Mouse (Mus musculus) bone marrow, adult 2 months (tissue): ENCODE measurements around the gene Tcf12.

Experiments
- CTCF ChIP-seq: fragments of 200-500 bp; IDR thresholded peaks from 2 replicates; pipeline ENCODE4 v1.5.1; 2011; ENCODE audit warnings: low read length, control low read depth; ENCODE audit not compliant: control insufficient read depth, insufficient read depth
- POLR2A ChIP-seq: fragments of 200-500 bp; IDR thresholded peaks from 2 replicates; pipeline ENCODE4 v1.6.1; 2011; ENCODE audit warnings: low read depth, mild to moderate bottlenecking, control low read depth, low read length, borderline replicate concordance; ENCODE audit not compliant: control insufficient read depth

DNA sequence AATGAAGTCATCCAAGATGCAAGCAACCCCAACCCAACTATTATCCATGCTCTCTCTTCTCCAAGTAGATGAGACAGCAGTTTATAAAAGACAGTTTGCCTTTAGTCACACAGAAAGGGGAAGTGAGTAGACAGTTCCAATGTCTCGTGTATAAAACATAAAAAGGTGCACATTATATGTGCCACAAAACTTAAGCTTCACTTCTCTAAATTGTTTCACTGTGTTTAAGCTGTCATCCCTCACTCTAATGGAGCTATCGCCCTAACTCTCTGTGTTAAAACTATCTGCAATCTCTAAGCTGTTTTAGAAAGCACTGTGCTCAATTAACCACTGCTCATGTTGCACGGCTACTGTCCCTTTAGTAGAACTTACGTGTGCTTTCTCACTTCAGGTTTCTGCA lies 160.3 kb downstream of the Tcf12 start:
- no peak for TF ChIP-seq CTCF
- TF ChIP-seq POLR2A, result no peak
